Mouse (Mus musculus) stomach, postnatal 0 days (tissue): ENCODE data around the gene Cyp26a1. TPM values are rescaled to one million over a fixed set of nuclear protein-coding genes. Genes with fewer than 3 reads are reported as not detected.

Experiments
- ATAC-seq: fragments of 200-750 bp; cut with Nextera tagmentation; 2 replicates; pipeline ENCODE4 v1.8.0; 2017; ENCODE audit not compliant: low FRiP score, low TSS enrichment
- DNase-seq: peaks from one replicate; pipeline ENCODE4 v3.0.0-alpha.2; 2016; ENCODE audit warnings: low spot score
- H3K27ac ChIP-seq: fragments of 300-500 bp; sonication (generic); replicated peaks from 2 replicates; pipeline ENCODE4 v1.5.1; 2014; ENCODE audit warnings: mild to moderate bottlenecking, control low read depth
- H3K27me3 ChIP-seq: fragments of 300-500 bp; sonication (generic); 2 replicates; pipeline ENCODE4 v1.6.1; 2014; ENCODE audit warnings: low read length; ENCODE audit not compliant: control insufficient read depth, insufficient read depth
- H3K36me3 ChIP-seq: fragments of 300-500 bp; sonication (generic); 2 replicates; pipeline ENCODE4 v1.6.1; 2014; ENCODE audit warnings: low read length, mixed read lengths; ENCODE audit not compliant: control insufficient read depth, insufficient read depth
- H3K4me1 ChIP-seq: fragments of 300-500 bp; sonication (generic); replicated peaks from 2 replicates; pipeline ENCODE4 v1.6.1; 2014; ENCODE audit warnings: antibody characterized with exemption; ENCODE audit not compliant: control insufficient read depth, insufficient read depth
- H3K4me2 ChIP-seq: fragments of 300-500 bp; sonication (generic); replicated peaks from 2 replicates; pipeline ENCODE4 v1.6.1; 2014; ENCODE audit warnings: low read depth, mild to moderate bottlenecking, control low read depth, moderate library complexity
- H3K4me3 ChIP-seq: fragments of 300-500 bp; sonication (generic); 2 replicates; pipeline ENCODE4 v1.5.1; 2014; ENCODE audit warnings: low read depth, low read length, control low read depth
- H3K9ac ChIP-seq: fragments of 300-500 bp; sonication (generic); 2 replicates; pipeline ENCODE4 v1.6.1; 2014; ENCODE audit warnings: mild to moderate bottlenecking, low read length, control low read depth, mixed read lengths
- H3K9me3 ChIP-seq: fragments of 300-500 bp; sonication (generic); 2 replicates; pipeline ENCODE4 v1.6.1; 2016; ENCODE audit warnings: low read length; ENCODE audit not compliant: control insufficient read depth
- CTCF ChIP-seq: IDR thresholded peaks from 2 replicates; pipeline ENCODE4 v1.5.1; 2016; ENCODE audit warnings: antibody characterized with exemption, low read depth, mild to moderate bottlenecking, moderate library complexity
- EP300 ChIP-seq: optimal IDR thresholded peaks from 2 replicates; pipeline ENCODE3; 2016; ENCODE audit warnings: antibody characterized with exemption
- WGBS: fragments of 180-500 bp; shearing (Covaris S2); extraction: QIAGEN DNeasy Blood & Tissue Kit; methylation state at CpG from one replicate; pipeline ENCODE4 v1.1.7; 2014; 5-methylcytosine and 5-hydroxymethylcytosine counted together
- polyA plus RNA-seq: library from polyadenylated mRNA; unstranded; fragments of >200 nt; fragmentation: Nextera tagmentation; extraction: Ambion mirVana; gene quantifications from 2 replicates; pipeline ENCODE4 v1.2.1, GENCODE M21; 2015

The Cyp26a1 gene
- polyA plus RNA-seq, 1 experiment from 2014 or later: 1.4 TPM

- Histone ChIP-seq H3K27ac (no peak overlapping the region), H3K9me3 (no peaks in the 10 kb centered on the region), H3K4me1 (no peaks in the 10 kb centered on the region), H3K27me3 (peaks cover 23% of the 10 kb centered on the region), H3K4me3 (no peak overlapping the region), H3K9ac (no peak overlapping the region), H3K4me2 (no peak overlapping the region), H3K36me3 (no peaks in the 10 kb centered on the region)
- ATAC-seq: no peak
- no peak for DNase-seq
- 51% methylated on average over 21 of the region's 21 CpGs for WGBS
- TF ChIP-seq CTCF (no peak), EP300 (no peak)
Observed at GRCm38 (mm10) chr19:37702377-37703076, 4.9 kb downstream of the Cyp26a1 start.

GRCm38 (mm10) chr19:37703902-37704509, 6.4 kb downstream of the Cyp26a1 start:
- peak; percentile 75 for DNase-seq
- ATAC-seq: peak; percentile 59
- H3K36me3 ChIP-seq: no peaks in the 10 kb centered on the region
- H3K27me3 ChIP-seq: peaks cover 10% of the 10 kb centered on the region
- H3K27ac ChIP-seq: no peak overlapping the region
- WGBS: 4% methylated on average over 3 of the region's 3 CpGs
- no peak overlapping the region for H3K9ac ChIP-seq
- TF ChIP-seq CTCF (peak; percentile 93), EP300 (no peak)
- H3K4me1 ChIP-seq: no peaks in the 10 kb centered on the region
- H3K4me3 ChIP-seq: no peak overlapping the region
- H3K9me3 ChIP-seq: no peaks in the 10 kb centered on the region
- no peak overlapping the region for H3K4me2 ChIP-seq

- no peak overlapping the region for H3K4me3 ChIP-seq
- H3K4me2 ChIP-seq: no peak overlapping the region
- no peak overlapping the region for H3K27ac ChIP-seq
- no peak overlapping the region for H3K9ac ChIP-seq
- TF ChIP-seq CTCF: no peak
- no peak for TF ChIP-seq EP300
- 0 out of 2 replicates have a peak, but pooled peaks cover 2% of the 10 kb centered on the region for H3K27me3 ChIP-seq
- H3K36me3 ChIP-seq: no peaks in the 10 kb centered on the region
- no peaks in the 10 kb centered on the region for H3K4me1 ChIP-seq
- H3K9me3 ChIP-seq: no peaks in the 10 kb centered on the region
- WGBS: 92% methylated on average over 5 of the region's 5 CpGs
- DNase-seq: no peak
- ATAC-seq: no peak
Observed at GRCm38 (mm10) chr19:37705722-37706121, 8.1 kb downstream of the Cyp26a1 start.

- H3K9me3 ChIP-seq: no peaks in the 10 kb centered on the region
- no peaks in the 10 kb centered on the region for H3K4me1 ChIP-seq
- no peaks in the 10 kb centered on the region for H3K36me3 ChIP-seq
- H3K27ac ChIP-seq: no peak overlapping the region
- 63% methylated on average over 10 of the region's 10 CpGs for WGBS
- no peak overlapping the region for H3K4me3 ChIP-seq
- no peak overlapping the region for H3K4me2 ChIP-seq
- no peaks in the 10 kb centered on the region for H3K27me3 ChIP-seq
- H3K9ac ChIP-seq: no peak overlapping the region
- no peak for TF ChIP-seq EP300
- no peak for TF ChIP-seq CTCF
- ATAC-seq (no peak), DNase-seq (no peak)
Observed at GRCm38 (mm10) chr19:37714681-37715080, 17.1 kb downstream of the Cyp26a1 start.

- no peak overlapping the region for H3K4me2 ChIP-seq
- no peaks in the 10 kb centered on the region for H3K27me3 ChIP-seq
- no peaks in the 10 kb centered on the region for H3K4me1 ChIP-seq
- H3K36me3 ChIP-seq: no peaks in the 10 kb centered on the region
- TF ChIP-seq CTCF (no peak), EP300 (no peak)
- 41% methylated on average over 1 of the region's 1 CpGs for WGBS
- ATAC-seq (no peak), DNase-seq (no peak)
- H3K27ac ChIP-seq: no peak overlapping the region
- H3K4me3 ChIP-seq: no peak overlapping the region
- H3K9ac ChIP-seq: no peak overlapping the region
- no peaks in the 10 kb centered on the region for H3K9me3 ChIP-seq
Observed at GRCm38 (mm10) chr19:37715980-37716379, 18.4 kb downstream of the Cyp26a1 start.

- ATAC-seq: no peak
Observed at GRCm38 (mm10) chr19:37716524-37717175, 19.1 kb downstream of the Cyp26a1 start.

More at GRCm38 (mm10) chr19:37716524-37717175, 19.1 kb downstream of the Cyp26a1 start:
- H3K27me3 ChIP-seq: no peaks in the 10 kb centered on the region
- no peak overlapping the region for H3K9ac ChIP-seq
- H3K27ac ChIP-seq: no peak overlapping the region
- no peaks in the 10 kb centered on the region for H3K4me1 ChIP-seq
- WGBS: 79% methylated on average over 12 of the region's 12 CpGs
- H3K4me2 ChIP-seq: no peak overlapping the region
- DNase-seq: no peak
- H3K4me3 ChIP-seq: no peak overlapping the region
- no peaks in the 10 kb centered on the region for H3K9me3 ChIP-seq
- H3K36me3 ChIP-seq: no peaks in the 10 kb centered on the region
- TF ChIP-seq CTCF (no peak), EP300 (no peak)
